Mouse (Mus musculus): Measurements from ENCODE around the gene Rasa4. TPM values are rescaled to one million over a fixed set of nuclear protein-coding genes. Genes with fewer than 3 reads are reported as not detected.

The Rasa4 gene
- polyA plus RNA-seq, 1 experiment from 2014 or later, result 13.7 TPM

GRCm38 (mm10) chr5:136122165-136122564 is 38.4 kb downstream of the Rasa4 start:
- Histone ChIP-seq H3K27me3 (no peaks in the 10 kb centered on the region), H3K4me3 (no peak overlapping the region), H3K4me1 (peaks cover 10% of the 10 kb centered on the region), H3K9ac (no peak overlapping the region), H3K9me3 (no peaks in the 10 kb centered on the region), H3K27ac (no peak overlapping the region), H3K36me3 (peaks cover 69% of the 10 kb centered on the region), H3K4me2 (replicated peaks) (no peak overlapping the region)
- ATAC-seq (ENCODE audit: insufficient number of reproducible peaks, insufficient read depth, low FRiP score, low TSS enrichment), result no peak
- WGBS, result 85% methylated on average over 10 of the region's 10 CpGs

DNA sequence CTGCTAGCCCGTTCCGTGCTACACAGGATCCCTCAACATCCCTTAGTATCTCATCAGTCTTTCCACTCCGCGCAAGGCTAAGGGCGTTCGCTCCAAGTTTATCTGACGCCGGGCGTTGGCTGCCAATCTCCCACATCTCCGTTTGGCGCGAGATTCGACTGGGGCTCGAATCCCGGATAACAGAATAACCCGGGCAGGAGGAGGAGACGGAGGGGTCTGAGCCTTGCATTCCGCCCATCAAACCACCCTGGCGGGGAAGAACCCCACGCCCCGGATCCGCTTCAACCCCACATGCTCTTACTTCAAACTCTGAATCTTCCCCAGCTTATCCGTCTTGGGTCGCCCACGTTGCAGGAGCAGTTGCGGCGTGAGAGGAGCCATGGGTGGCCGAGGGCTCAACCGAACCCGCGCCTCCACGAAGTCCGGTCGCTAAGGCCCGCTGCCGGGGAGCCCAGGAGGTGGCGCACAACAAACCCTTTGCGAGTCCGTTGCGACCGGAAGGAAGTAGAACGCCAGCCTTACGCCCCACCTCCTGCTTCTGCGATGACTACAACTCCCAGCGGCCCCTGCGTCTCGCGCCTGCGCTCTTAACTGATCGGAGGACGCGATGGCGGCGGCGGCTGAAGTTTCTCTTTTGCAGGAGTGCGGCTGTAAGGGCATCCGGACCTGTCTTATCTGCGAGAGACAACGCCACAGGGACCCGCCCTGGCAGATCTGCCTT is 52.0 kb downstream of the Rasa4 start, which contains the start of the genes Lrwd1 and Alkbh4:
Lrwd1 (minus strand) TSS at position 504 of the 721 bp plus-strand sequence.
Alkbh4 (plus strand) TSS at position 576 of the 721 bp plus-strand sequence.
- Histone ChIP-seq H3K27ac (peak within 1 kb of the TSS; percentile 48), H3K4me3 (peak within 1 kb of the TSS; percentile 78), H3K36me3 (peaks cover 44% of the 10 kb centered on the region), H3K9me3 (no peaks in the 10 kb centered on the region), H3K9ac (peak within 1 kb of the TSS; percentile 75), H3K27me3 (no peaks in the 10 kb centered on the region), H3K4me1 (peaks cover 14% of the 10 kb centered on the region), H3K4me2 (replicated peaks) (peak within 1 kb of the TSS; percentile 79)
- under 1% methylated on average over 60 of the region's 60 CpGs for WGBS
- ATAC-seq (ENCODE audit: insufficient number of reproducible peaks, insufficient read depth, low FRiP score, low TSS enrichment), result peak; percentile 89

DNA sequence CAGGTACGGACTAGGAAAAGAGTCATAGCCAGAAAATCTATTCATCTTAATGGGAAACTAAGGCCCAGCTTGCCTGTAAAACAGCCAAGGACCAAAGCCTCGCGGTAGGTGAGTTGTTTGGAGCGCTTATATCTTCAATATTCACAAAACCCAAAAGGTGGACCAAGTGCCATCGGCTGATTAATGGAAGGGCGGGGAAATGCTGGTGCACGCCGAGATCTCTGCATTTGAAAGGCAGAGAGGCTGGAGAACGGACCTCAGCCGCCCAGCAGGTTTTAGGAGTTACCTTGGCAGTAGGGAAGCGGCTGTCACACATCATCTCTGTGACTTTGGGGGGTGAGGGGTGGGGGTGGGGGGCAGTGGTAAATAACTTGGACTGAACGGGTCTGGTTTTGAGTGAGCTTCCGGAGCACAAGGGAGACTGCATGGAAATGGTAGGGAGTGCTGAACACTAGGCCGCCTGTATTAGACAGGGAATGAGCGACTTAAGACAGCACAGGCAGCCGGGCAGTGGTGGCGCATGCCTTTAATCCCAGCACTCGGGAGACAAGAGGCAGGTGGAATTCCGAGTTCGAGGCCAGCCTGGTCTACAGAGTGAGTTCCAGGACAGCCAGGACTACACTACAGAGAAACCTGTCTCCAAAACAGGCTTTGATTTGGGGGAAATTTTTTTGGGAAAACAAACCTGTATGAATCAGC is 52.7 kb downstream of the Rasa4 start:
- no peak for ATAC-seq (ENCODE audit: insufficient number of reproducible peaks, insufficient read depth, low FRiP score, low TSS enrichment)
- H3K4me1 ChIP-seq, result peaks cover 14% of the 10 kb centered on the region
- H3K9me3 ChIP-seq, result no peaks in the 10 kb centered on the region
- H3K4me2 ChIP-seq (replicated peaks), result peak overlapping the region; percentile 79
- whole genome bisulfite sequencing, result 7% methylated on average over 20 of the region's 20 CpGs
- peaks cover 44% of the 10 kb centered on the region for H3K36me3 ChIP-seq
- H3K9ac ChIP-seq, result peak overlapping the region; percentile 75
- peak overlapping the region; percentile 25; the same call in 1 of the 2 replicates for H3K27ac ChIP-seq
- H3K27me3 ChIP-seq, result no peaks in the 10 kb centered on the region
- peak overlapping the region; percentile 78 for H3K4me3 ChIP-seq

- peaks cover 14% of the 10 kb centered on the region for H3K4me1 ChIP-seq
- no peak overlapping the region for H3K4me2 ChIP-seq (replicated peaks)
- no peaks in the 10 kb centered on the region for H3K9me3 ChIP-seq
- no peaks in the 10 kb centered on the region for H3K27me3 ChIP-seq
- no peak overlapping the region for H3K27ac ChIP-seq
- H3K36me3 ChIP-seq, result peaks cover 42% of the 10 kb centered on the region
- no peak overlapping the region for H3K9ac ChIP-seq
- 72% methylated on average over 13 of the region's 13 CpGs for WGBS
- H3K4me3 ChIP-seq, result no peak overlapping the region
- ATAC-seq (ENCODE audit: insufficient number of reproducible peaks, insufficient read depth, low FRiP score, low TSS enrichment), result no peak
Measured at GRCm38 (mm10) chr5:136137658-136138274, 54.0 kb downstream of the Rasa4 start.

GRCm38 (mm10) chr5:136139393-136139792 is 55.7 kb downstream of the Rasa4 start:
- ATAC-seq (ENCODE audit: insufficient number of reproducible peaks, insufficient read depth, low FRiP score, low TSS enrichment), result no peak
- Histone ChIP-seq H3K4me1 (peaks cover 14% of the 10 kb centered on the region), H3K9me3 (peaks cover 4% of the 10 kb centered on the region; the same call in 1 of the 2 replicates), H3K4me3 (no peak overlapping the region), H3K27me3 (no peaks in the 10 kb centered on the region), H3K9ac (no peak overlapping the region), H3K27ac (no peak overlapping the region), H3K4me2 (replicated peaks) (no peak overlapping the region), H3K36me3 (peaks cover 32% of the 10 kb centered on the region)
- 94% methylated on average over 13 of the region's 13 CpGs for WGBS

DNA sequence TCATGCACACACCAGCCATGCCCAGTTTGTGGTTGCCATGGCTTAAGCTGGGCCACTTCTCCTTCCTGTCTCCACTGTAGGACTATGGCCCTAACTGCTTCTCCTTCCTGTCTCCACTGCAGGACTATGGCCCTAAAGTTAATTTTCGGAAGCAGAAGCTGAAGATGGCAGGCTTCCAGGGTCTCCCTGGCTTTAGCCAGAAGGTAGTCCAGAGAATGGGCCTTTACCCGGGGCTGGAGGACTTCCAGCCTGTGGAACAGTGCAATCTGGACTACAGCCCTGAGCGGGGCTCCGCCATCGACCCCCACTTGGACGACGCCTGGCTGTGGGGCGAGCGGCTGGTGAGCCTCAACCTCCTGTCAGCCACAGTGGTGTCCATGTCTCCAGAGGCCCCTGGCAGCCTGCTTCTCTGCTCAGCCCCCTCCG is 56.4 kb downstream of the Rasa4 start:
- Histone ChIP-seq H3K27ac (no peak overlapping the region), H3K4me2 (replicated peaks) (no peak overlapping the region), H3K36me3 (peaks cover 32% of the 10 kb centered on the region), H3K4me3 (no peak overlapping the region), H3K9me3 (peaks cover 4% of the 10 kb centered on the region; the same call in 1 of the 2 replicates), H3K4me1 (peaks cover 10% of the 10 kb centered on the region), H3K9ac (no peak overlapping the region), H3K27me3 (no peaks in the 10 kb centered on the region)
- ATAC-seq (ENCODE audit: insufficient number of reproducible peaks, insufficient read depth, low FRiP score, low TSS enrichment), result no peak
- 88% methylated on average over 10 of the region's 10 CpGs for WGBS

DNA sequence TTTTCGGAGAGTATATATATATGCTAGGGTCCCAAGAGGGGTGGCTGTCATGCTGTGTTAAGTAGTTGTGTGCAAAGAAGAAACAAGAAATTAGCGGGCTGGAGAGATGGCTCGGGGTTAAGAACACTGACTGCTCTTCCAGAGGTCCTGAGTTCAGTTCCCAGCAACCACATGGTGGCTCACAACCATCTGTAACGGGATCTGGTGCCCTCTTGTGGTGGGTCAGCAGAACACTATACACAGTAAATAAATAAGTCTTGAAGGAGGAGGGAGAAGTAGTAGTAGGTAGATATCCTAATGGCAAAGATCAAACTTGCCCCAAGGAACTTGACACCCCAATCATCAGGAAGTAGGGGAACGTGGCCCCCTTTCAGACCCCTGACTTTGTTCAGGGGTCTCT is 59.0 kb downstream of the Rasa4 start:
- Histone ChIP-seq H3K9ac (no peak overlapping the region), H3K4me3 (no peak overlapping the region), H3K27ac (no peak overlapping the region), H3K4me1 (no peaks in the 10 kb centered on the region), H3K27me3 (no peaks in the 10 kb centered on the region), H3K9me3 (peaks cover 4% of the 10 kb centered on the region; the same call in 1 of the 2 replicates), H3K4me2 (replicated peaks) (no peak overlapping the region), H3K36me3 (peaks cover 32% of the 10 kb centered on the region)
- WGBS, result 87% methylated on average over 5 of the region's 5 CpGs
- no peak for ATAC-seq (ENCODE audit: insufficient number of reproducible peaks, insufficient read depth, low FRiP score, low TSS enrichment)

- WGBS, result 92% methylated on average over 6 of the region's 6 CpGs
- H3K9ac ChIP-seq, result no peak overlapping the region
- ATAC-seq (ENCODE audit: insufficient number of reproducible peaks, insufficient read depth, low FRiP score, low TSS enrichment), result no peak
- peaks cover 32% of the 10 kb centered on the region for H3K36me3 ChIP-seq
- H3K4me2 ChIP-seq (replicated peaks), result no peak overlapping the region
- H3K9me3 ChIP-seq, result peaks cover 4% of the 10 kb centered on the region; the same call in 1 of the 2 replicates
- no peaks in the 10 kb centered on the region for H3K4me1 ChIP-seq
- H3K27ac ChIP-seq, result no peak overlapping the region
- no peaks in the 10 kb centered on the region for H3K27me3 ChIP-seq
- no peak overlapping the region for H3K4me3 ChIP-seq
Measured at GRCm38 (mm10) chr5:136143161-136143755, 59.5 kb downstream of the Rasa4 start.

- Histone ChIP-seq H3K27ac (no peak overlapping the region), H3K9me3 (peaks cover 4% of the 10 kb centered on the region; the same call in 1 of the 2 replicates), H3K36me3 (peaks cover 25% of the 10 kb centered on the region), H3K9ac (no peak overlapping the region), H3K4me3 (no peak overlapping the region), H3K4me1 (no peaks in the 10 kb centered on the region), H3K27me3 (no peaks in the 10 kb centered on the region), H3K4me2 (replicated peaks) (no peak overlapping the region)
- no peak for ATAC-seq (ENCODE audit: insufficient number of reproducible peaks, insufficient read depth, low FRiP score, low TSS enrichment)
- WGBS, result 72% methylated on average over 12 of the region's 12 CpGs
Measured at GRCm38 (mm10) chr5:136144606-136145430, 61.1 kb downstream of the Rasa4 start.

GRCm38 (mm10) chr5:136146936-136147335 is 63.2 kb downstream of the Rasa4 start:
- 100% methylated on average over 1 of the region's 1 CpGs for WGBS
- ATAC-seq (ENCODE audit: insufficient number of reproducible peaks, insufficient read depth, low FRiP score, low TSS enrichment), result no peak
- H3K4me1 ChIP-seq, result no peaks in the 10 kb centered on the region

More at GRCm38 (mm10) chr5:136146936-136147335, 63.2 kb downstream of the Rasa4 start:
- no peak overlapping the region for H3K4me2 ChIP-seq (replicated peaks)
- no peaks in the 10 kb centered on the region for H3K27me3 ChIP-seq
- H3K9me3 ChIP-seq, result peaks cover 4% of the 10 kb centered on the region; the same call in 1 of the 2 replicates
- peaks cover 6% of the 10 kb centered on the region for H3K36me3 ChIP-seq
- no peak overlapping the region for H3K4me3 ChIP-seq
- no peak overlapping the region for H3K27ac ChIP-seq
- no peak overlapping the region for H3K9ac ChIP-seq

Data from embryonic facial prominence, embryonic 12.5 days (tissue).